Mouse (Mus musculus) gonadal fat pad, adult 2 months (tissue): Measurements from ENCODE around the gene Eef2k. TPM values are rescaled to one million over a fixed set of nuclear protein-coding genes. Genes with fewer than 3 reads are reported as not detected.
"Not testable (repeated sequence)": the region's sequence is repeated elsewhere in the genome, so short reads cannot be mapped to it uniquely, and the experiment has no call there.

ENCODE experiments used
- DNase-seq: peaks from one replicate; pipeline ENCODE4 v3.0.0-alpha.2; 2012; ENCODE audit warnings: low read depth
- polyA plus RNA-seq: library from polyadenylated mRNA; depleted of rRNA; stranded (reverse); fragments of >200 nt; gene quantifications from 2 replicates; pipeline ENCODE4 v1.2.3, GENCODE M21; 2012; rRNA removed

The Eef2k gene
- polyA plus RNA-seq, 1 experiment, result 25.5 TPM

DNA sequence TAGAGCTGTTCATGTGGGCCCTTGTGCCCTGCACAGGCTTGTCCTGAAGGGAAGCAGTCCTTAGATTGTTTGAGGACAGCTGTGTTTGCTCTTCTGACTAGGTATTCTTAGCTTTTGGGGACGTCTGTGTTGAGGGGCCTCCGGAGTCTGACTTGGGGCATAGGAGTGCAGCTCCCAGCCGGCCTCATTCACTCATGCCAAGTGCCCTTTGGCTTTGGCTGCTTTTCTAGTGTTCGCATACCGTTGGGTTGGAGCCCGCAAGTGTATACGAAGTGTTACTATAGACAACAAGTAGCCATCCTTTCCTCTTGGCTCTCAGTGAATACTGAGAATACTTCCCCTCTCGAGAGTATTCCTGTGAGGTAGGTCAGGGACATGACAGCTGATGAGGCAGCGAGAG, 95.6 kb downstream of the Eef2k start:
- DNase-seq, result no peak

DNA sequence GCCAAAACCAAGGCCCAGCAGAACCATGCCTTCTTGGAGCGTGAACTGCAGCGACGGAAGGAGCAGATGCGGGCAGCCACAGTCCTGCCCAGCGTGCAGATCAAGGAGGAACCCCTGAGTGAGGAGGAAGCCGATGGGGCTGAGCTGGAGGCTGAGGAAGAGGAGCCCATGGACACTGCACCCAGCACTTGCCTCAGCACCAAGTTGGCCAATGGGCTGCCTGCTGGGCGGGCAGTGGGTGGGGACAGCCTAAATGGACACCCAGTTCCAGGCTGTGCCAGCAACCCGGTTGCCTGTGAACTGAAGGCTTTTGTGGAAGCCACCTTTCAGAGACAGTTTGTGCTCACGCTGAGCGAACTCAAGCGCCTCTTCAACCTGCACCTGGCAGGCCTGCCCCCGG, 97.7 kb downstream of the Eef2k start:
- no peak for DNase-seq

DNA sequence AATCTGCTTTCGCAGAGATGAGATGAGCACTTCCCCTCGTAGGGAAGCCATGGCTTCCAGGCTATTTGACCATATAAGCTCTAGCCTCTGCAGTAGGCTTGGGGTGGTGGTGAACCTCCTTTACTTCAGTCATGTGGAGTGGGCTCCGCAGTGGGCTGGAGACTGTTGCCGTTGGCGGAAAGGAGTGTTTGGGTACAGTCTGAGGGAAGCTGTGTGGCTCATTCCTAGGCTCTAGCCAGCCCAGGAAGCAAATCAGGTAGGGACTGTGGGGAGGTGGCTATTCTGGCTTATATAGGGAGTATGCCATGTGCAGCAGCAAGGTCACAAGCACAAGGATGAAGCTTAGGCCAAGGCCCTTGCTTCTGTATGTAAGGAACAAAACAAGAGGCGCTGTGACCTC, 98.6 kb downstream of the Eef2k start:
- DNase-seq, result no peak

DNA sequence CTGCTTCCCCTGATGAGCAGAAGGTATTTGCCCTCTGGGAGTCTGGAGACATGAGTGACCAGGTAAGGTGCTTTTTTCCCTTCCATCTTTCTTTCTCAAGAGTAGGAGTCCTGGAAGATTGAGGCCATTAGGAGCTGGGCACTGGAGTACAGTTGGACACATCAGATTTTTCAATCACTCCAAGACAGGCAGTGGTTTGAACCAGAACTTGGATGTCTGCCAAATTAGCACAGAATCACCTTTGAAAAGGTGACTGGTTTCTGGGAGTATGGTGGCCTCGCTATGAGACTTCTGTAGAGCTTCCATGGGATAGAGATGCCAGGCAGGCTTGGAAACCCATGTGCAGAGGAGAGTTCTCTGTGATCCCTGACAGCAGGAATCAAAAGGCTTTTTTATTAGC, 99.9 kb downstream of the Eef2k start:
- DNase-seq, result no peak

DNA sequence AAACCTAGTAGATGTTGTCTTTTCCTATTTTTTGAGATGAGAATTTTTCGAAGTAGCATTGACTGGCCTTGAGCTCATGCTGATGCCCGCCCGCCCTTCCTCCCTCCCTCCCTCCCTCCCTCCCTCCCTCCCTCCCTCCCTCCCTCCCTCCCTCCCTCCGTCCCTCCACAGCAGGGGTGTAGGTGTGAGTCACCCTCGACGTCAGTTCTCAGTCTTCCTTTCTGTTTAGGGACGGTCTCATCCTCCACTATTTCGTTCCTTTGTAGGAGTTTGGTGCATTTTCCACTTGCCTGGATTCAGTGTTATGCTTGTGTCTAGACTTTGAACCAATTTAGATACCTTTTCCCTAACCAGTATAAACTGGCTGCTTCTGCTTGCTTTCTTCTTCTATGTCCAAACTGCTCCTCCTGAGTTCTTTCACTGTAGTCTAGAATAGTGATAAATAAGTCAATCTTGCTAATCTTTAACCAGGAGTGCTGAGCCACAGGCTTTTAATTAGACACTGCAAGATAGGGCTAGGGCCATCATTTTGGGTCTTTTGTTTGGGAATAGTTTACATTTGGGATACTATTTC, 101.4 kb downstream of the Eef2k start:
- no peak for DNase-seq

GRCm38 (mm10) chr7:120953591-120953990, 111.0 kb downstream of the Eef2k start:
- DNase-seq, result not testable (repeated sequence)

Other genes with a start within 250 kb of the Eef2k start
- gene Uqcrc2, start 207.7 kb upstream of the Eef2k start, polyA plus RNA-seq, result 98.4 and 103 TPM in 2 replicates
- gene Pdzd9, start 172.5 kb upstream of the Eef2k start, polyA plus RNA-seq, result 0.08 and 0.27 TPM in 2 replicates
- 21.2 and 21.6 TPM in 2 replicates for gene Mosmo, start 165.2 kb upstream of the Eef2k start, polyA plus RNA-seq
- gene Vwa3a, start 103.5 kb upstream of the Eef2k start, polyA plus RNA-seq, result 3.4 and 4.1 TPM in 2 replicates
- gene Gm5737, start 30.5 kb upstream of the Eef2k start, polyA plus RNA-seq, result 3.2 and 3.6 TPM in 2 replicates
- 27.2 and 27.4 TPM in 2 replicates for gene Polr3e, start 74.9 kb downstream of the Eef2k start, polyA plus RNA-seq
- gene Cdr2, start 139.5 kb downstream of the Eef2k start, polyA plus RNA-seq, result 37.0 and 45.4 TPM in 2 replicates
- 0.85 and 1.00 TPM in 2 replicates for gene Mfsd13b, start 139.7 kb downstream of the Eef2k start, polyA plus RNA-seq
- 27.7 and 34.4 TPM in 2 replicates for gene Mettl9, start 191.6 kb downstream of the Eef2k start, polyA plus RNA-seq
- gene Igsf6, start 231.7 kb downstream of the Eef2k start, polyA plus RNA-seq, result 1.3 and 2.0 TPM in 2 replicates
- 0.24 and 0.47 TPM in 2 replicates for gene Otoa, start 238.8 kb downstream of the Eef2k start, polyA plus RNA-seq